17 mouse cellular contexts compared by ENCODE assay signal in the genomic region with DNA sequence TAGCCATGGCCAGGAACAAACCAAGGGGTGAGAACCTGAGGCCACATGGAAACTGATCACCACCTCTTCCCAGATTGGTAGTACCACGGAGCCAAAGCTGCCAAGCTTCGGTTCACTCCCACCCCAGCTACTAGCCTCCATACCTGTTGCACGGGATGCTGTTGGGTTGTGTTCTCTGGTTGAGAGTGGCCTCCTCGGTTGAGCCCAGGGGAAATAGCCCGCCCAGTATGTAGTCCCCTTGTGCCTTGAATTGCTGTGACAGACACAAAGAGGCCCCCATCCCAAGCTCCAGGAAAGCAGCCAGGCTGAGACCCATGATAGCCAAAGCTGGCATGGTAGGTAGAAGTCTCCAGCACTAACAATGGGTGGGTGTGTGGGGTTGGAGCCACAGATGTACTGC.
"Had no signal": no experiment of that assay in that cellular context is flagged by ENCODE, and none has a peak within 500 bp of the region (broad histone marks: within the 10 kb centered on the region; RNA-seq: fewer than 3 reads in every experiment).

Gene Tas1r3 (minus strand): TSS at position 362 of the 400 bp plus-strand sequence.

- H3K4me1 ChIP-seq: kidney, embryonic 15.5 days; limb, embryonic 12.5 days; midbrain, embryonic 15.5 days had no signal

- H3K9ac ChIP-seq: kidney, embryonic 15.5 days; limb, embryonic 12.5 days; liver, embryonic 13.5 days; liver, postnatal 0 days; lung, embryonic 15.5 days; midbrain, embryonic 15.5 days; neural tube, embryonic 13.5 days had no signal

- H3K4me3 ChIP-seq: kidney, embryonic 15.5 days; limb, embryonic 12.5 days; liver, embryonic 13.5 days; lung, embryonic 15.5 days; megakaryocyte, embryonic 14.5 days; midbrain, embryonic 15.5 days; neural tube, embryonic 13.5 days had no signal

- DNase-seq: kidney, postnatal 36 days; layer of hippocampus, adult 9-11 months; layer of hippocampus, postnatal 36 days; liver; liver, embryonic 13.5 days; liver, postnatal 0 days; lung, postnatal 14 days; right cerebral cortex, postnatal 25 days; thymus, postnatal 36 days had no signal

- H3K27me3 ChIP-seq: kidney, embryonic 15.5 days; limb, embryonic 12.5 days; liver, embryonic 13.5 days; lung, embryonic 15.5 days; megakaryocyte, embryonic 14.5 days; midbrain, embryonic 15.5 days; neural tube, embryonic 13.5 days had no signal

- ATAC-seq: liver, postnatal 0 days; midbrain, embryonic 15.5 days had no signal

- H3K27ac ChIP-seq: kidney, embryonic 15.5 days; limb, embryonic 12.5 days; liver, embryonic 13.5 days; lung, embryonic 15.5 days; macrophage; midbrain, embryonic 15.5 days; neural tube, embryonic 13.5 days had no signal

- H3K4me2 ChIP-seq: kidney, embryonic 15.5 days; limb, embryonic 12.5 days; liver, embryonic 13.5 days; lung, embryonic 15.5 days; midbrain, embryonic 11.5 days; midbrain, embryonic 15.5 days; neural tube, embryonic 13.5 days had no signal

- H3K9me3 ChIP-seq: kidney, embryonic 15.5 days; limb, embryonic 12.5 days; liver, embryonic 13.5 days; lung, embryonic 15.5 days; megakaryocyte, embryonic 14.5 days; midbrain, embryonic 15.5 days; neural tube, embryonic 13.5 days had no signal
